Mouse (Mus musculus): ENCODE measurements around the gene Pram1.
"Not testable (repeated sequence)": the region's sequence is repeated elsewhere in the genome, so short reads cannot be mapped to it uniquely, and the experiment has no call there.

Pram1 gene

GRCm38 (mm10) chr17:33637516-33638276, at the start of gene Pram1:
TSS of gene Pram1 (plus strand) at chr17:33638056.
- no peak for DNase-seq (ENCODE audit: low spot score in 2 of 2)

GRCm38 (mm10) chr17:33597271-33597670, 40.6 kb upstream of the Pram1 start:
- no peak for DNase-seq (ENCODE audit: low spot score in 2 of 2)

GRCm38 (mm10) chr17:33598506-33598905, 39.4 kb upstream of the Pram1 start:
- no peak for DNase-seq (ENCODE audit: low spot score in 2 of 2)

- DNase-seq (ENCODE audit: low spot score in 2 of 2) = no peak
These were observed 37.9 kb upstream of the Pram1 start for GRCm38 (mm10) chr17:33599836-33600475.

- no peak for DNase-seq (ENCODE audit: low spot score in 2 of 2)
These were observed 37.0 kb upstream of the Pram1 start for GRCm38 (mm10) chr17:33600831-33601230.

- DNase-seq (ENCODE audit: low spot score in 2 of 2) = no peak
These were observed 35.9 kb upstream of the Pram1 start for GRCm38 (mm10) chr17:33601947-33602346.

GRCm38 (mm10) chr17:33607273-33607672, 30.6 kb upstream of the Pram1 start:
- DNase-seq (ENCODE audit: low spot score in 2 of 2) = no peak

- DNase-seq (ENCODE audit: low spot score in 2 of 2) = no peak
These were observed 27.3 kb upstream of the Pram1 start for GRCm38 (mm10) chr17:33610548-33610947.

GRCm38 (mm10) chr17:33613726-33614125, 24.1 kb upstream of the Pram1 start:
- not testable (repeated sequence) for DNase-seq (ENCODE audit: low spot score in 2 of 2)

GRCm38 (mm10) chr17:33627281-33627680, 10.6 kb upstream of the Pram1 start:
- DNase-seq (ENCODE audit: low spot score in 2 of 2) = no peak

GRCm38 (mm10) chr17:33628621-33629486, 9.0 kb upstream of the Pram1 start, which contains the start of gene Zfp414:
TSS of gene Zfp414 (plus strand) at chr17:33629090.
- DNase-seq (ENCODE audit: low spot score in 2 of 2) = peak; percentile 66 to 89

GRCm38 (mm10) chr17:33629487-33630125, 8.2 kb upstream of the Pram1 start:
- no peak for DNase-seq (ENCODE audit: low spot score in 2 of 2)

GRCm38 (mm10) chr17:33630171-33630895, 7.5 kb upstream of the Pram1 start:
- no peak for DNase-seq (ENCODE audit: low spot score in 2 of 2)

GRCm38 (mm10) chr17:33631236-33631635, 6.6 kb upstream of the Pram1 start:
- no peak for DNase-seq (ENCODE audit: low spot score in 2 of 2)

- peak in 1 of 2 experiments; percentile 74 for DNase-seq (ENCODE audit: low spot score in 2 of 2)
These were observed 6.1 kb upstream of the Pram1 start for GRCm38 (mm10) chr17:33631796-33632195.

- no peak for DNase-seq (ENCODE audit: low spot score in 2 of 2)
These were observed 818 bp upstream of the Pram1 start for GRCm38 (mm10) chr17:33637038-33637437.

GRCm38 (mm10) chr17:33639743-33640142, 1.9 kb downstream of the Pram1 start:
- DNase-seq (ENCODE audit: low spot score in 2 of 2) = no peak

- DNase-seq (ENCODE audit: low spot score in 2 of 2) = no peak
These were observed 6.2 kb downstream of the Pram1 start for GRCm38 (mm10) chr17:33644068-33644467.

GRCm38 (mm10) chr17:33645073-33645472, 7.2 kb downstream of the Pram1 start:
- DNase-seq (ENCODE audit: low spot score in 2 of 2) = no peak

- DNase-seq (ENCODE audit: low spot score in 2 of 2) = no peak
These were observed 12.1 kb downstream of the Pram1 start for GRCm38 (mm10) chr17:33649781-33650475.
